Mouse (Mus musculus): ENCODE measurements around the gene Gm16434. TPM values are rescaled to one million over a fixed set of nuclear protein-coding genes. Genes with fewer than 3 reads are reported as not detected.
"Not testable (repeated sequence)": the region's sequence is repeated elsewhere in the genome, so short reads cannot be mapped to it uniquely, and the experiment has no call there.

The Gm16434 gene
- polyA plus RNA-seq (2016; fragmentation: Nextera tagmentation; extraction: Ambion mirVana) = not detected in 2 replicates

GRCm38 (mm10) chr14:7194440-7194839 lies at the start of gene Gm16434:
TSS of gene Gm16434 (minus strand) at chr14:7194540.
- H3K27me3 ChIP-seq; ATAC-seq (ENCODE audit: low FRiP score); H3K27ac ChIP-seq; H3K4me2 ChIP-seq (replicated peaks); H3K9ac ChIP-seq; H3K9me3 ChIP-seq (replicated peaks); H3K4me1 ChIP-seq; H3K36me3 ChIP-seq; H3K4me3 ChIP-seq: not testable (repeated sequence)
- no CpG with 5 or more reads among the region's 2 CpGs for WGBS

- 4% methylated on average over 7 of the region's 10 CpGs for WGBS
- not testable (repeated sequence) for H3K4me2 ChIP-seq (replicated peaks); H3K9ac ChIP-seq; H3K4me3 ChIP-seq; H3K4me1 ChIP-seq; H3K36me3 ChIP-seq; H3K27me3 ChIP-seq; ATAC-seq (ENCODE audit: low FRiP score); H3K9me3 ChIP-seq (replicated peaks); H3K27ac ChIP-seq
Observed at GRCm38 (mm10) chr14:7243498-7243897, 49.2 kb upstream of the Gm16434 start.

GRCm38 (mm10) chr14:7200070-7200469 lies 5.7 kb upstream of the Gm16434 start:
- 85% methylated on average over 3 of the region's 3 CpGs for WGBS
- H3K4me1 ChIP-seq; H3K4me2 ChIP-seq (replicated peaks); H3K4me3 ChIP-seq; H3K9me3 ChIP-seq (replicated peaks); H3K27me3 ChIP-seq; ATAC-seq (ENCODE audit: low FRiP score); H3K9ac ChIP-seq; H3K36me3 ChIP-seq; H3K27ac ChIP-seq: not testable (repeated sequence)

- not testable (repeated sequence) for H3K36me3 ChIP-seq; H3K27ac ChIP-seq; H3K4me2 ChIP-seq (replicated peaks); H3K4me1 ChIP-seq; H3K4me3 ChIP-seq; H3K27me3 ChIP-seq; H3K9me3 ChIP-seq (replicated peaks); H3K9ac ChIP-seq
- no CpG with 5 or more reads among the region's 37 CpGs for WGBS
- ATAC-seq (ENCODE audit: low FRiP score) = 0 out of 2 replicates have a peak, but pooled peaks have one; percentile 72
Observed at GRCm38 (mm10) chr14:7174483-7174971, 19.8 kb downstream of the Gm16434 start, which contains the start of gene Gm3512. TSS of gene Gm3512 (minus strand) at chr14:7174533.

Other genes with a start within 250 kb of the Gm16434 start
- gene Gm6356, start 220.7 kb downstream of the Gm16434 start, polyA plus RNA-seq (2016; fragmentation: Nextera tagmentation; extraction: Ambion mirVana) = not detected in 2 replicates
- gene Gm10406, start 167.1 kb downstream of the Gm16434 start, polyA plus RNA-seq (2016; fragmentation: Nextera tagmentation; extraction: Ambion mirVana) = 1.3 and 2.5 TPM in 2 replicates
- not detected in 2 replicates for gene Gm3685, start 149.6 kb downstream of the Gm16434 start, polyA plus RNA-seq (2016; fragmentation: Nextera tagmentation; extraction: Ambion mirVana)
- gene Gm3696, start 93.9 kb downstream of the Gm16434 start, polyA plus RNA-seq (2016; fragmentation: Nextera tagmentation; extraction: Ambion mirVana) = 3.5 and 3.7 TPM in 2 replicates
- not detected in 2 replicates for gene Gm6676, start 69.1 kb downstream of the Gm16434 start, polyA plus RNA-seq (2016; fragmentation: Nextera tagmentation; extraction: Ambion mirVana)
- gene Gm3512, start 20.0 kb downstream of the Gm16434 start, polyA plus RNA-seq (2016; fragmentation: Nextera tagmentation; extraction: Ambion mirVana) = 5.0 and 6.1 TPM in 2 replicates
- not detected in 2 replicates for gene Gm3727, start 70.2 kb upstream of the Gm16434 start, polyA plus RNA-seq (2016; fragmentation: Nextera tagmentation; extraction: Ambion mirVana)
- 3.1 and 3.5 TPM in 2 replicates for gene Gm3739, start 120.5 kb upstream of the Gm16434 start, polyA plus RNA-seq (2016; fragmentation: Nextera tagmentation; extraction: Ambion mirVana)
- not detected in 2 replicates for gene Gm5797, start 137.9 kb upstream of the Gm16434 start, polyA plus RNA-seq (2016; fragmentation: Nextera tagmentation; extraction: Ambion mirVana)
- not detected in 2 replicates for gene Gm8374, start 170.6 kb upstream of the Gm16434 start, polyA plus RNA-seq (2016; fragmentation: Nextera tagmentation; extraction: Ambion mirVana)

Data from hindbrain, embryonic 12.5 days (tissue).